Mouse (Mus musculus) ES-CJ7 (cell line): ENCODE data around the gene Plcd1.

Experiments used
- DNase-seq: peaks from one replicate; pipeline ENCODE4 v3.0.0; 2011; ENCODE audit warnings: low read depth, low spot score

The Plcd1 gene

GRCm38 (mm10) chr9:119025832-119026331, 67.4 kb downstream of the Plcd1 start:
- DNase-seq: peak; percentile 31

DNA sequence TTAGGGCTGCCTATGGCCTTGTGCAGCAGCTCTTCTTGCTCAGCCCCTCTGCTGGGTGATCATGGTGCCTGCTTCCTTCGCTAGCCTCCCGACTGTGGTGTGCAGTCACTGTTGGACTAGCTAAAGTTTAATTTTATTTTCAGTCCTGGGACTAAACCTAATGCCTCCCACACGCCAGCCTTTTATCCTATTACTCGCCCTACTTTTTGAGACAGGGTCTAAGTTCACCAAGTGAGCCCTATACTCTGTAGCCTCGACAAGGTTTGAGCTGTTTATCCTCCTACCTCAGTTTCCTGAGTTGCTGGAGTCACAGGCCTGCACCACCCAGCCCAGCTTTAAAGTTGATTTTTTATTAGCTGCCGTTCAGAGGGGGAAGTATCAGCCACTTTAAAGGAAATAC, 68.0 kb downstream of the Plcd1 start:
- no peak for DNase-seq

DNA sequence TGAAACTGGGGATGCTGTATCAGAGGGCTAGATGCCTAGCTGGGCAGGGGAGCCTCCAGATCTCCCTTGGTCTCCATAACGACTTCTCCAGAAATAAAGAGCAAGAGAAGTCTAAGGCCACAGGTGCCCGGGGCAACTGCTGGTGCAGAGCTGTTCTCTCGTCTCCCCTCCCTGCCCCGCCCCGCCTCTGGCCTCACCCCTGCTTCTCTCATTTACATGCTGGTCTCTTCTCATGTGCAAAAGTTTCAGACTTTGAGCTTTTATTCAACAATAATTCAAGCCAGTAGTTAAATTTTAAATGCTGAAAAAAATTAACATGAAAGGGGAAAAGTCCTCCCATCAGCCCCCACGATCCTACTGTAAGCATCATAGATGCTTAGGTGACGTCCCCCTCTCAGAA, 71.6 kb downstream of the Plcd1 start:
- DNase-seq: no peak
